9 mouse cellular contexts compared by ENCODE assay signal in the genomic region with DNA sequence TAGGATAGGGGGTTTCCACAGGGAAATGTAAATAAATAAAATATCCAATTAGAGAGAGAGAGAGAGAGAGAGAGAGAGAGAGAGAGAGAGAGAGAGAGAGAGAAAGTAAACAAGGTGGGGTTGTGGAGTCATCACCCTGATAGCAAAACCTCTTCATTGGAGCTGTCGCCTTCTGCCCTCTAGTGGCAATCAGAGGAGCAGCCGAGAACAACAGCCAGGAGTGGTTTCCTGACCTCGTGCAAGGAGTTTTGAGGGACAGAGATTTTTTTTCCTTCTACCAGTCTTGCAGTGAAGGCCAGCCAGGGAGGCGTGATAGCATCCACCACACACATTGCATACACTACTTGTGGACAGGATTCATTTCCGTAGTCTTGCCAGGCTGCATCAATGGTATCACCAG. TPM values are rescaled to one million over a fixed set of nuclear protein-coding genes. Genes with fewer than 3 reads are reported as not detected.
A peak's percentile ranks its signal among the peaks of the same experiment; 100 is the strongest.
DNase-seq lines count a peak whose midpoint lies in the region; ATAC-seq and TF ChIP-seq lines count a peak whose summit lies in the region.
"Had no signal": no experiment of that assay in that cellular context is flagged by ENCODE, and none has a peak within 500 bp of the region (broad histone marks: within the 10 kb centered on the region; RNA-seq: fewer than 3 reads in every experiment).

No protein-coding gene starts in this region.

- peak; percentile 66 for DNase-seq in forebrain, embryonic 11.5 days (ENCODE audit: low spot score)
- DNase-seq in ovary, postnatal 14 days (ENCODE audit: low spot score): peak; percentile 38
- no peak for DNase-seq in ovary, postnatal 10 days (ENCODE audit: low spot score)
- peak; percentile 39 for DNase-seq in c-Kit-positive CD71-negative TER-119-negative erythroid progenitor cells, embryonic 14.5 days (ENCODE audit: low read depth)
- DNase-seq in lung, adult 2 months: peak; percentile 40
- DNase-seq in splenic B cell, adult 2 months (ENCODE audit: low read depth, low spot score): peak; percentile 75

- 9% methylated on average over 5 of the region's 5 CpGs for WGBS in forebrain, embryonic 11.5 days
- WGBS in forebrain, embryonic 16.5 days: 6% methylated on average over 5 of the region's 5 CpGs
- 7% methylated on average over 5 of the region's 5 CpGs for WGBS in lung, adult 2 months

- H3K4me2 ChIP-seq in forebrain, embryonic 11.5 days (ENCODE audit: low read depth, low read length, severe bottlenecking): no peak overlapping the region
- no peak overlapping the region for H3K4me2 ChIP-seq in forebrain, embryonic 16.5 days (ENCODE audit: low read length)
- H3K4me2 ChIP-seq: hindbrain, embryonic 15.5 days had no signal

- no peaks in the 10 kb centered on the region for H3K9me3 ChIP-seq in forebrain, embryonic 11.5 days (ENCODE audit: control insufficient read depth, low read length)
- no peaks in the 10 kb centered on the region for H3K9me3 ChIP-seq in forebrain, embryonic 16.5 days (ENCODE audit: control insufficient read depth, low read length)
- H3K9me3 ChIP-seq: hindbrain, embryonic 15.5 days had no signal

- no peaks in the 10 kb centered on the region for H3K36me3 ChIP-seq in forebrain, embryonic 11.5 days (ENCODE audit: control insufficient read depth, insufficient read depth, low read length)
- H3K36me3 ChIP-seq in forebrain, embryonic 16.5 days (ENCODE audit: control insufficient read depth, insufficient read depth): no peaks in the 10 kb centered on the region
- no peaks in the 10 kb centered on the region for H3K36me3 ChIP-seq in splenic B cell, adult 2 months (ENCODE audit: control insufficient read depth, insufficient read depth, low read length, poor library complexity, severe bottlenecking)
- H3K36me3 ChIP-seq: hindbrain, embryonic 15.5 days had no signal

- no peak for ATAC-seq in forebrain, embryonic 11.5 days (replicated peaks; ENCODE audit: low FRiP score)
- ATAC-seq in forebrain, embryonic 16.5 days: no peak
- ATAC-seq in granulocyte monocyte progenitor cell, adult 5-6 weeks (replicated peaks; ENCODE audit: poor library complexity, severe bottlenecking): 0 out of 2 replicates have a peak, but pooled peaks have one; percentile 26

- no peak overlapping the region for H3K9ac ChIP-seq in forebrain, embryonic 11.5 days (ENCODE audit: low read length)
- no peak overlapping the region for H3K9ac ChIP-seq in forebrain, embryonic 16.5 days (replicated peaks; ENCODE audit: low read depth, low read length)
- H3K9ac ChIP-seq: hindbrain, embryonic 15.5 days had no signal

- H3K4me3 ChIP-seq in forebrain, embryonic 11.5 days (ENCODE audit: low read depth, low read length): no peak overlapping the region
- no peak overlapping the region for H3K4me3 ChIP-seq in forebrain, embryonic 16.5 days (replicated peaks; ENCODE audit: low read length)
- no peak overlapping the region for H3K4me3 ChIP-seq in lung, adult 2 months (replicated peaks; ENCODE audit: extremely low read depth, low read depth, low read length)
- H3K4me3 ChIP-seq: hindbrain, embryonic 15.5 days had no signal

- H3K27ac ChIP-seq in forebrain, embryonic 11.5 days (ENCODE audit: low read depth, low read length): no peak overlapping the region
- H3K27ac ChIP-seq in forebrain, embryonic 16.5 days (ENCODE audit: low read length): no peak overlapping the region
- H3K27ac ChIP-seq: hindbrain, embryonic 15.5 days had no signal

- TF ChIP-seq POLR2A in lung, adult 2 months (IDR thresholded peaks at IDR 0.05; ENCODE audit: borderline replicate concordance, extremely low read depth, low read depth, low read length): no peak

- H3K27me3 ChIP-seq in forebrain, embryonic 11.5 days (ENCODE audit: control insufficient read depth, insufficient read depth, low read length): no peaks in the 10 kb centered on the region
- H3K27me3 ChIP-seq in forebrain, embryonic 16.5 days (replicated peaks; ENCODE audit: control insufficient read depth, insufficient read depth, low read length): no peaks in the 10 kb centered on the region
- H3K27me3 ChIP-seq in splenic B cell, adult 2 months (ENCODE audit: control insufficient read depth, insufficient read depth, low read length, poor library complexity, severe bottlenecking): no peaks in the 10 kb centered on the region
- H3K27me3 ChIP-seq: hindbrain, embryonic 15.5 days had no signal

- peaks cover 6% of the 10 kb centered on the region for H3K4me1 ChIP-seq in forebrain, embryonic 11.5 days (replicated peaks; ENCODE audit: control insufficient read depth, insufficient read depth, low read length)
- peaks cover 14% of the 10 kb centered on the region for H3K4me1 ChIP-seq in forebrain, embryonic 16.5 days (replicated peaks; ENCODE audit: control insufficient read depth, insufficient read depth, low read length)
- peaks cover 7% of the 10 kb centered on the region for H3K4me1 ChIP-seq in lung, adult 2 months (ENCODE audit: control insufficient read depth, insufficient read depth, low read length)

- peak; percentile 82 for TF ChIP-seq CTCF in lung, adult 2 months (IDR thresholded peaks at IDR 0.05; ENCODE audit: insufficient read depth, low read length)

RNA-seq across cellular contexts. Expression of a gene that starts 3.4 kb away (rescaled TPM):
- polyA plus RNA-seq in forebrain, embryonic 11.5 days (2014; fragmentation: Nextera tagmentation; extraction: Ambion mirVana): 61.1 and 68.0 TPM in 2 replicates
- 63.1 and 79.0 TPM in 2 replicates for polyA plus RNA-seq in forebrain, embryonic 16.5 days (2015; fragmentation: Nextera tagmentation; extraction: Ambion mirVana)
- total RNA-seq in granulocyte monocyte progenitor cell, adult 5-6 weeks (2014; fragmentation: Nextera tagmentation): 60.4 and 82.5 TPM in 2 replicates
- 35.2 and 37.3 TPM in 2 replicates for total RNA-seq in granulocyte monocyte progenitor cell, adult 5-6 weeks (2017)
- polyA plus RNA-seq in lung, adult 2 months (2012; rRNA removed): 88.6 and 101 TPM in 2 replicates

RNA-seq across cellular contexts. Expression of a gene that starts 15.8 kb away (rescaled TPM):
- 36.0 and 37.4 TPM in 2 replicates for polyA plus RNA-seq in forebrain, embryonic 11.5 days (2014; fragmentation: Nextera tagmentation; extraction: Ambion mirVana)
- polyA plus RNA-seq in forebrain, embryonic 16.5 days (2015; fragmentation: Nextera tagmentation; extraction: Ambion mirVana): 97.5 and 123 TPM in 2 replicates
- 25.7 and 25.9 TPM in 2 replicates for total RNA-seq in granulocyte monocyte progenitor cell, adult 5-6 weeks (2014; fragmentation: Nextera tagmentation)
- total RNA-seq in granulocyte monocyte progenitor cell, adult 5-6 weeks (2017): 23.1 and 23.6 TPM in 2 replicates
- polyA plus RNA-seq in lung, adult 2 months (2012; rRNA removed): 20.5 and 27.6 TPM in 2 replicates

RNA-seq across cellular contexts. Expression of a gene that starts 16.6 kb away (rescaled TPM):
- 0.25 TPM in 1 of 2 replicates, not detected in the other for polyA plus RNA-seq in forebrain, embryonic 11.5 days (2014; fragmentation: Nextera tagmentation; extraction: Ambion mirVana)
- 0.18 TPM in 1 of 2 replicates, not detected in the other for polyA plus RNA-seq in forebrain, embryonic 16.5 days (2015; fragmentation: Nextera tagmentation; extraction: Ambion mirVana)
- 0.41 TPM in 1 of 2 replicates, not detected in the other for total RNA-seq in granulocyte monocyte progenitor cell, adult 5-6 weeks (2014; fragmentation: Nextera tagmentation)
- not detected in 2 replicates for total RNA-seq in granulocyte monocyte progenitor cell, adult 5-6 weeks (2017)
- not detected in 2 replicates for polyA plus RNA-seq in lung, adult 2 months (2012; rRNA removed)

RNA-seq across cellular contexts. Expression of a gene that starts 36.2 kb away (rescaled TPM):
- polyA plus RNA-seq in forebrain, embryonic 11.5 days (2014; fragmentation: Nextera tagmentation; extraction: Ambion mirVana): not detected in 2 replicates
- polyA plus RNA-seq in forebrain, embryonic 16.5 days (2015; fragmentation: Nextera tagmentation; extraction: Ambion mirVana): 0.24 TPM in 2 replicates
- not detected in 2 replicates for total RNA-seq in granulocyte monocyte progenitor cell, adult 5-6 weeks (2014; fragmentation: Nextera tagmentation)
- not detected in 2 replicates for total RNA-seq in granulocyte monocyte progenitor cell, adult 5-6 weeks (2017)
- polyA plus RNA-seq in lung, adult 2 months (2012; rRNA removed): 6.1 and 7.7 TPM in 2 replicates
- polyA plus RNA-seq: hindbrain, embryonic 15.5 days had no signal

RNA-seq across cellular contexts. Expression of a gene that starts 52.5 kb away (rescaled TPM):
- polyA plus RNA-seq in forebrain, embryonic 11.5 days (2014; fragmentation: Nextera tagmentation; extraction: Ambion mirVana): 24.8 and 27.5 TPM in 2 replicates
- polyA plus RNA-seq in forebrain, embryonic 16.5 days (2015; fragmentation: Nextera tagmentation; extraction: Ambion mirVana): 33.9 and 50.2 TPM in 2 replicates
- total RNA-seq in granulocyte monocyte progenitor cell, adult 5-6 weeks (2014; fragmentation: Nextera tagmentation): 7.5 and 11.7 TPM in 2 replicates
- total RNA-seq in granulocyte monocyte progenitor cell, adult 5-6 weeks (2017): 11.9 and 17.5 TPM in 2 replicates
- polyA plus RNA-seq in lung, adult 2 months (2012; rRNA removed): 10.0 and 12.3 TPM in 2 replicates
